Mouse (Mus musculus) bone marrow, adult 2 months (tissue): ENCODE data around the gene Zbtb5. TPM values are rescaled to one million over a fixed set of nuclear protein-coding genes. Genes with fewer than 3 reads are reported as not detected.

Source experiments
- H3K27ac ChIP-seq: fragments of 200-500 bp; 2 replicates; pipeline ENCODE4 v1.5.1; 2012; ENCODE audit warnings: low read depth, mild to moderate bottlenecking, control low read depth, inconsistent platforms, low read length; ENCODE audit not compliant: control insufficient read depth, poor library complexity, insufficient read depth
- H3K4me1 ChIP-seq: fragments of 200-500 bp; 2 replicates; pipeline ENCODE4 v1.6.1; 2011; ENCODE audit warnings: low read length; ENCODE audit not compliant: control insufficient read depth, insufficient read depth
- H3K4me3 ChIP-seq: fragments of 200-500 bp; replicated peaks from 2 replicates; pipeline ENCODE3; 2011; ENCODE audit warnings: mild to moderate bottlenecking, low read depth, low read length, control low read depth; ENCODE audit not compliant: control insufficient read depth
- CTCF ChIP-seq: fragments of 200-500 bp; IDR thresholded peaks from 2 replicates; pipeline ENCODE4 v1.5.1; 2011; ENCODE audit warnings: low read length, control low read depth; ENCODE audit not compliant: control insufficient read depth, insufficient read depth
- POLR2A ChIP-seq: fragments of 200-500 bp; IDR thresholded peaks from 2 replicates; pipeline ENCODE4 v1.6.1; 2011; ENCODE audit warnings: low read depth, mild to moderate bottlenecking, control low read depth, low read length, borderline replicate concordance; ENCODE audit not compliant: control insufficient read depth
- WGBS: fragments of 180-500 bp; shearing (Covaris S2); methylation state at CpG from one replicate; pipeline ENCODE4 v1.1.7; 2018; 5-methylcytosine and 5-hydroxymethylcytosine counted together
- polyA plus RNA-seq: library from polyadenylated mRNA; stranded (reverse); fragments of >200 nt; gene quantifications from 2 replicates; pipeline ENCODE4 v1.2.4, GENCODE M21; 2011; ENCODE audit warnings: low replicate concordance; ENCODE audit not compliant: missing spikeins, insufficient read depth, insufficient read length

The Zbtb5 gene
- polyA plus RNA-seq, 1 experiment, result 6.5 TPM

DNA sequence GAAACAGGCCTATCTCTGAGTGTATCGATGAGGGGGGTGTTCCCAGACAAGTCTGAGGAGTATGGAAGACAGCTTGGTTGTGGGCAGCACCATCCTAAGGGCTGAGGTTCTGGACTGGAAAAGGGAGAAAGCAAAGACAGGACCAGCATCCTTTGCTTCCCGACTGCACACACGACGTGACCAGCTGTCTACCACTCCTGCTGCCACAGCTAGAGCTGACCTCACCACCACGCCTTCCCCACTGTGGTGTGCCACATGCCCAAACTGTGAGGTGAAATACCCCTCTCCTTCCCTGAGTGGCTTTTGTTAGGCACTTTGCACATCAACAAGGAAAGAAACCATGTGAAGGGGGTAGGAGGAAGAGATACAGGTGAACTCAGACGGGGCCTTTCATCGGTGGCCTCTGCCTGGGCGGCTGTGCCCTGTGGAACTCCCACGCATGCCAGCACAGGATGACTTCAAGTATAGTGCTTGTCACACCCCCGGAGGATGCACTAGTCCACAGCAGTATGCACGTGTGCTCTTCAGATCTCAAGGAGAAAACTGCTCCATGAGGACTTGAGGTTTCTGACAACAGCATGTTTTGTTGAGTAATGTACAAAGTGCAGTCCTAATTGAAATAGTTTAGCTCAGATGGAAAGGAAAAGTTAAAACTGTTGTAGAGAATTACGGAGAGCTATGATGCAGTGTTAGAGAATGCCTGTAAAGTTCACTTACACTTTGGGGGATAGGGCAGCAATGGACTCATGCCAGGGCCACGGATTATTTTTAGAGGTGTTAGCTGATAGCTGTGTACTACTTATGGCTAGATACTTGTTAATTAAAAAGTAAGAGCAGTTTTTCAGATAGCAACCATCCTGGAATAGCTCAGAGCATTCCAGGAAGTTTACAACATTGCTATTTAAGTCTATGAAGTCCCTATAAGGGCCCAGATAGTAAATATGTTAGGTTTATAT lies 25.5 kb upstream of the Zbtb5 start:
- no peak overlapping the region for H3K4me3 ChIP-seq
- TF ChIP-seq POLR2A (no peak), CTCF (no peak)
- no peak overlapping the region for H3K27ac ChIP-seq
- WGBS, result 76% methylated on average over 13 of the region's 13 CpGs
- H3K4me1 ChIP-seq, result no peaks in the 10 kb centered on the region

DNA sequence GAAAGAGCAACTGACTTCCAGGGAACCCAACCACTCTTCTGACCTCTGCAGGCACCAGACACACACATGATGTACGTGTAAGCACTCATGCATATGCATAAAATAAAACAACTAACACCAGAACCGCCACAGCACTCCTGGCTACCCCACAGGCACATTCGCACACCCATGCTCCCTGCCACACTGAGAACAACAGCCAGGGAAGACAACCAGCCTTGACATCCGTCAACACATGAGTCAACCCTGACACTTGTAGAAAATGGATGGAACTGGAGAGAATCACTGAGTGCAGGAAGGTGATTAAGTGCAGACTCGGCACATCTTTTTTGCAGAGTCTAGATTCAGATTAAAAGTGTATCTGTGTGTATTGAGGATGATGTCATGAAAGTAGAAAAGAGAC lies 24.4 kb upstream of the Zbtb5 start:
- H3K4me1 ChIP-seq, result peaks cover 2% of the 10 kb centered on the region; the same call in 1 of the 2 replicates
- no peak overlapping the region for H3K4me3 ChIP-seq
- 71% methylated on average over 5 of the region's 5 CpGs for WGBS
- no peak overlapping the region for H3K27ac ChIP-seq
- TF ChIP-seq CTCF, result no peak
- TF ChIP-seq POLR2A, result no peak

DNA sequence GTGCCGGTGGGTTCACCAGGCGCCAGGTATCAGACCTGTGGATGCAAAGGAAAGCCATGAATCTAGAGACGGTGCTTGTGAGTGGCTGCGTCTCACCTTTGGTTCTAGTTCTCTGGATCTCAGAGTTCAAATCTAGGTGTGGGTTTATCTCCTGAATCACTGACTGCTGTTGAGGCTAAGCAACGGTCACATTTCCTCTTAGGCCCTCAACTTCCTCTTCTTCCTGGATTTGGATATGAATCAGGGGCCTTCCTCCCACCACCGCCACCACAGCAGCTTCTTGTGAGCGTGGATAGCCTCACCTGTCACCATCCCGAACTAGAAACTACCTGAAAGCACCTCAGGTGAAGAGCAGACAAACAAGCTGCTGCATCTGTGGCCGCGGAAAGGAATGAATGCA lies 23.8 kb upstream of the Zbtb5 start:
- WGBS, result 51% methylated on average over 10 of the region's 10 CpGs
- H3K4me3 ChIP-seq, result no peak overlapping the region
- H3K27ac ChIP-seq, result no peak overlapping the region
- TF ChIP-seq POLR2A (no peak), CTCF (no peak)
- peaks cover 2% of the 10 kb centered on the region; the same call in 1 of the 2 replicates for H3K4me1 ChIP-seq

GRCm38 (mm10) chr4:45034693-45035628 lies 22.7 kb upstream of the Zbtb5 start:
- 60% methylated on average over 16 of the region's 16 CpGs for WGBS
- Histone ChIP-seq H3K4me3 (no peak overlapping the region), H3K4me1 (peaks cover 2% of the 10 kb centered on the region; the same call in 1 of the 2 replicates), H3K27ac (no peak overlapping the region)
- TF ChIP-seq CTCF, result no peak
- no peak for TF ChIP-seq POLR2A

DNA sequence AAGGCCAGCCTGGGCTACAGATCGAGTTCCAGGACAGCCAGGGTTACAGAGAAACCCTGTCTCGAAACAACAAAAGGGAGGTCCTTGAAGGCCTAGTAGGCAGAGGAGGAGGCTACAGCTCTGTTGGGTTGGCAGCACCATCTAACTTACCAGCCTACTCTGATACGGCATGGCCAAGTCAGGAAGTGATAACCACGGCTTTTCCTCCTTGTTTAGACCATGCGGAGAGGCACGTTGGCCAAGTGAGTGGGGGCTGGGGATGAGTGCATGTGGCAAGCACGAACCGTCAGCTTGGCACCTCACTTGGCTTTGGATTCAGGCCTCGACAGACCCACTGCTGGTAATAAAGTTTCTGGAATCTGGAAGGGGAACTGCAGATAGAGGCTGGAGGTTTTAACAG lies 20.4 kb upstream of the Zbtb5 start:
- TF ChIP-seq POLR2A, result no peak
- TF ChIP-seq CTCF, result no peak
- 17% methylated on average over 9 of the region's 9 CpGs for WGBS
- Histone ChIP-seq H3K4me1 (peaks cover 2% of the 10 kb centered on the region; the same call in 1 of the 2 replicates), H3K4me3 (no peak overlapping the region), H3K27ac (no peak overlapping the region)

DNA sequence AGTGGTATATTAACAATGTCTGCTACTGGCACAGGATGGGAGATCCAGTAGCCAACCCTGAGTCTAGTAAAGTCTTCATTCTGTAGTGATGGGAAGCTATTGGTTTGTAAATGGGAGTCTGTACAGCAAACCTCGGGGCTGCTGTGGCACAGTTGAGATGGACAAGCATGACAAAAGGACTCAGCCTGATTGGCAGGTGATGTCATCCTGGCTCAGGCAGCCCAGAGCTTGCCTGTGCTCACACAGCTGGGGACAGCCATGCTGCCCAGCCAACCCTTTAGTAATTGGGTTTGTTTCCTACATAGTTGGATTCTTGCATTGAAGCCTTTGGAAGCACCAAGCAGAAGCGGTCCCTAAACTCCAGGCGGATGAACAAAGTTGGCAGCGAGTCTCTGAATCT lies 14.2 kb upstream of the Zbtb5 start:
- H3K27ac ChIP-seq, result no peak overlapping the region
- no peak for TF ChIP-seq POLR2A
- TF ChIP-seq CTCF, result no peak
- no peaks in the 10 kb centered on the region for H3K4me1 ChIP-seq
- H3K4me3 ChIP-seq, result no peak overlapping the region
- WGBS, result 85% methylated on average over 4 of the region's 4 CpGs

DNA sequence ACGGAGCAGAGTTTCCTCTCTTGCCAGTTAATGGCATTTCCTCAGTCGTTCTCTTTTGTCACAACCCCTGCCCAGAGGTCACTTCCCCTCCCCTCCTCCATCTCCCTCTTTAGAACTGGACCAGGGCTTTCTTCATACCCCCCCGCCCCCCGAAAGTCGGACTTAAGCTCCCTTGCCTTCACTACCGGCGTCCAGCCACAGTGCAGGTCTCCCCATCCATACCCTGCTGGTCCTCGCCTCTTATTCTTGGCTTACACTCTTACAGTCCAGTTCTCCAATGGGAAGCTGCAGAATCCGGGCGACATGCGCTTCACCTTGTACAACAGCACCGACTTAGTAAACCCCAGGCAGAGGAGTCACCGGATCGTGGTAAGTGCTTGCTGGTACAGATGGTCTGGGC lies 6.8 kb upstream of the Zbtb5 start:
- WGBS, result 3% methylated on average over 14 of the region's 14 CpGs
- Histone ChIP-seq H3K27ac (no peak overlapping the region), H3K4me1 (peaks cover 2% of the 10 kb centered on the region), H3K4me3 (peak overlapping the region; percentile 76)
- no peak for TF ChIP-seq CTCF
- TF ChIP-seq POLR2A, result no peak

- peaks cover 3% of the 10 kb centered on the region for H3K4me1 ChIP-seq
- under 1% methylated on average over 29 of the region's 29 CpGs for WGBS
Observed at GRCm38 (mm10) chr4:45018452-45018980, 6.3 kb upstream of the Zbtb5 start, which contains the start of gene Polr1e. Gene Polr1e (plus strand): TSS chr4:45018583.

More at GRCm38 (mm10) chr4:45018452-45018980, 6.3 kb upstream of the Zbtb5 start, which contains the start of gene Polr1e:
- peak; percentile 29; the same call in 1 of the 2 replicates for TF ChIP-seq POLR2A
- TF ChIP-seq CTCF, result no peak
- H3K4me3 ChIP-seq, result peak within 1 kb of the TSS; percentile 76
- no peak within 1 kb of the TSS for H3K27ac ChIP-seq
